Mouse (Mus musculus) forebrain, embryonic 13.5 days (tissue): ENCODE results near the gene Xrcc5. TPM values are rescaled to one million over a fixed set of nuclear protein-coding genes. Genes with fewer than 3 reads are reported as not detected.

ENCODE experiments used
- ATAC-seq: fragments of 200-750 bp; cut with Nextera tagmentation; 2 replicates; pipeline ENCODE4 v1.8.0; 2017
- H3K27ac ChIP-seq: fragments of 300-500 bp; sonication (generic); 2 replicates; pipeline ENCODE4 v1.5.1; 2015; ENCODE audit warnings: inconsistent platforms, mild to moderate bottlenecking, moderate library complexity
- H3K27me3 ChIP-seq: fragments of 300-500 bp; sonication (generic); 2 replicates; pipeline ENCODE4 v1.6.1; 2015; ENCODE audit warnings: mild to moderate bottlenecking, inconsistent platforms
- H3K36me3 ChIP-seq: fragments of 300-500 bp; sonication (generic); 2 replicates; pipeline ENCODE4 v1.6.1; 2015; ENCODE audit warnings: mild to moderate bottlenecking, inconsistent platforms; ENCODE audit not compliant: poor library complexity, severe bottlenecking
- H3K4me1 ChIP-seq: fragments of 300-500 bp; sonication (generic); 2 replicates; pipeline ENCODE4 v1.6.1; 2015; ENCODE audit warnings: inconsistent platforms
- H3K4me2 ChIP-seq: fragments of 300-500 bp; sonication (generic); 2 replicates; pipeline ENCODE4 v1.6.1; 2015; ENCODE audit warnings: inconsistent platforms, mild to moderate bottlenecking, moderate library complexity
- H3K4me3 ChIP-seq: fragments of 300-500 bp; sonication (generic); 2 replicates; pipeline ENCODE4 v1.5.1; 2015; ENCODE audit warnings: mild to moderate bottlenecking, inconsistent platforms
- H3K9ac ChIP-seq: fragments of 300-500 bp; sonication (generic); 2 replicates; pipeline ENCODE4 v1.6.1; 2015; ENCODE audit warnings: mild to moderate bottlenecking, inconsistent platforms
- H3K9me3 ChIP-seq: fragments of 300-500 bp; sonication (generic); replicated peaks from 2 replicates; pipeline ENCODE4 v1.6.1; 2016; ENCODE audit warnings: inconsistent platforms
- WGBS: fragments of 180-500 bp; shearing (Covaris S2); methylation state at CpG from one replicate; pipeline ENCODE4 v1.1.7; 2015; 5-methylcytosine and 5-hydroxymethylcytosine counted together
- polyA plus RNA-seq: library from polyadenylated mRNA; unstranded; fragments of >200 nt; fragmentation: Nextera tagmentation; extraction: Ambion mirVana; gene quantifications from 2 replicates; pipeline ENCODE4 v1.2.1, GENCODE M21; 2015

The Xrcc5 gene
- polyA plus RNA-seq, 1 experiment from 2014 or later = 40.0 TPM

GRCm38 (mm10) chr1:72401331-72402069, 94.3 kb downstream of the Xrcc5 start:
- Histone ChIP-seq H3K27ac (no peak overlapping the region), H3K9ac (no peak overlapping the region), H3K4me3 (no peak overlapping the region), H3K9me3 (no peaks in the 10 kb centered on the region), H3K4me1 (peaks cover 9% of the 10 kb centered on the region; the same call in 1 of the 2 replicates), H3K27me3 (no peaks in the 10 kb centered on the region), H3K36me3 (peaks cover 6% of the 10 kb centered on the region; the same call in 1 of the 2 replicates), H3K4me2 (no peak overlapping the region)
- 67% methylated on average over 8 of the region's 8 CpGs for WGBS
- no peak for ATAC-seq

GRCm38 (mm10) chr1:72406505-72407079, 99.4 kb downstream of the Xrcc5 start:
- Histone ChIP-seq H3K27ac (no peak overlapping the region; the same call in 1 of the 2 replicates), H3K27me3 (no peaks in the 10 kb centered on the region), H3K36me3 (no peaks in the 10 kb centered on the region), H3K9me3 (no peaks in the 10 kb centered on the region), H3K4me3 (no peak overlapping the region), H3K9ac (no peak overlapping the region), H3K4me1 (no peaks in the 10 kb centered on the region), H3K4me2 (no peak overlapping the region)
- WGBS = 70% methylated on average over 14 of the region's 14 CpGs
- ATAC-seq = 0 out of 2 replicates have a peak, but pooled peaks have one; percentile 55

GRCm38 (mm10) chr1:72409936-72410335, 102.7 kb downstream of the Xrcc5 start:
- peaks cover 14% of the 10 kb centered on the region for H3K4me1 ChIP-seq
- no peaks in the 10 kb centered on the region for H3K36me3 ChIP-seq
- no peak for ATAC-seq
- H3K4me3 ChIP-seq = no peak overlapping the region
- no peak overlapping the region for H3K9ac ChIP-seq
- no peak overlapping the region for H3K27ac ChIP-seq
- WGBS = 84% methylated on average over 5 of the region's 5 CpGs
- H3K27me3 ChIP-seq = no peaks in the 10 kb centered on the region
- H3K9me3 ChIP-seq = no peaks in the 10 kb centered on the region
- H3K4me2 ChIP-seq = no peak overlapping the region

- Histone ChIP-seq H3K36me3 (no peaks in the 10 kb centered on the region), H3K9ac (no peak overlapping the region), H3K4me2 (no peak overlapping the region), H3K4me1 (peaks cover 14% of the 10 kb centered on the region), H3K27ac (no peak overlapping the region), H3K27me3 (no peaks in the 10 kb centered on the region), H3K4me3 (no peak overlapping the region), H3K9me3 (no peaks in the 10 kb centered on the region)
- WGBS = 92% methylated on average over 8 of the region's 8 CpGs
- no peak for ATAC-seq
These were observed 103.9 kb downstream of the Xrcc5 start for GRCm38 (mm10) chr1:72411108-72411507.

GRCm38 (mm10) chr1:72413205-72413604, 106.0 kb downstream of the Xrcc5 start:
- no peaks in the 10 kb centered on the region for H3K9me3 ChIP-seq
- no peak overlapping the region for H3K4me3 ChIP-seq
- H3K27me3 ChIP-seq = no peaks in the 10 kb centered on the region
- no peak for ATAC-seq
- no peak overlapping the region for H3K27ac ChIP-seq
- 86% methylated on average over 8 of the region's 8 CpGs for WGBS
- H3K4me1 ChIP-seq = peaks cover 14% of the 10 kb centered on the region
- no peak overlapping the region for H3K9ac ChIP-seq
- H3K36me3 ChIP-seq = no peaks in the 10 kb centered on the region
- no peak overlapping the region for H3K4me2 ChIP-seq

GRCm38 (mm10) chr1:72414133-72414532, 106.9 kb downstream of the Xrcc5 start:
- no peaks in the 10 kb centered on the region for H3K9me3 ChIP-seq
- H3K4me1 ChIP-seq = peaks cover 18% of the 10 kb centered on the region
- no peak overlapping the region for H3K9ac ChIP-seq
- H3K4me2 ChIP-seq = no peak overlapping the region
- H3K27ac ChIP-seq = peak overlapping the region; percentile 57
- H3K36me3 ChIP-seq = no peaks in the 10 kb centered on the region
- 59% methylated on average over 8 of the region's 8 CpGs for WGBS
- ATAC-seq = peak; percentile 58; the same call in 1 of the 2 replicates
- no peak overlapping the region for H3K4me3 ChIP-seq
- H3K27me3 ChIP-seq = no peaks in the 10 kb centered on the region

- Histone ChIP-seq H3K4me3 (no peak overlapping the region), H3K9me3 (no peaks in the 10 kb centered on the region), H3K4me2 (no peak overlapping the region), H3K27me3 (no peaks in the 10 kb centered on the region), H3K36me3 (no peaks in the 10 kb centered on the region), H3K27ac (peak overlapping the region; percentile 57), H3K9ac (no peak overlapping the region; the same call in 1 of the 2 replicates), H3K4me1 (peaks cover 21% of the 10 kb centered on the region)
- peak; percentile 17; the same call in 1 of the 2 replicates for ATAC-seq
- 57% methylated on average over 8 of the region's 8 CpGs for WGBS
These were observed 107.5 kb downstream of the Xrcc5 start for GRCm38 (mm10) chr1:72414561-72415253.

- Histone ChIP-seq H3K27ac (peak overlapping the region; percentile 3; the same call in 1 of the 2 replicates), H3K36me3 (no peaks in the 10 kb centered on the region), H3K27me3 (no peaks in the 10 kb centered on the region), H3K9me3 (no peaks in the 10 kb centered on the region), H3K4me1 (peaks cover 17% of the 10 kb centered on the region), H3K4me2 (no peak overlapping the region), H3K4me3 (no peak overlapping the region), H3K9ac (no peak overlapping the region)
- 57% methylated on average over 8 of the region's 8 CpGs for WGBS
- 0 out of 2 replicates have a peak, but pooled peaks have one; percentile 19 for ATAC-seq
These were observed 111.8 kb downstream of the Xrcc5 start for GRCm38 (mm10) chr1:72418744-72419655.

- Histone ChIP-seq H3K36me3 (no peaks in the 10 kb centered on the region), H3K4me1 (peaks cover 7% of the 10 kb centered on the region), H3K4me3 (no peak overlapping the region), H3K27ac (no peak overlapping the region), H3K9ac (no peak overlapping the region), H3K4me2 (no peak overlapping the region), H3K27me3 (no peaks in the 10 kb centered on the region), H3K9me3 (no peaks in the 10 kb centered on the region)
- ATAC-seq = no peak
- 92% methylated on average over 2 of the region's 2 CpGs for WGBS
These were observed 113.0 kb downstream of the Xrcc5 start for GRCm38 (mm10) chr1:72420220-72420619.

- ATAC-seq = no peak
- Histone ChIP-seq H3K4me2 (no peak overlapping the region), H3K4me1 (peaks cover 7% of the 10 kb centered on the region), H3K27me3 (no peaks in the 10 kb centered on the region), H3K9ac (no peak overlapping the region), H3K36me3 (no peaks in the 10 kb centered on the region), H3K4me3 (no peak overlapping the region), H3K27ac (no peak overlapping the region), H3K9me3 (no peaks in the 10 kb centered on the region)
- 93% methylated on average over 4 of the region's 4 CpGs for WGBS
These were observed 114.9 kb downstream of the Xrcc5 start for GRCm38 (mm10) chr1:72422121-72422520.

GRCm38 (mm10) chr1:72426456-72426855, 119.2 kb downstream of the Xrcc5 start:
- ATAC-seq = no peak
- Histone ChIP-seq H3K27me3 (no peaks in the 10 kb centered on the region), H3K4me2 (no peak overlapping the region), H3K9me3 (no peaks in the 10 kb centered on the region), H3K4me3 (no peak overlapping the region), H3K4me1 (no peaks in the 10 kb centered on the region), H3K9ac (no peak overlapping the region), H3K27ac (no peak overlapping the region), H3K36me3 (no peaks in the 10 kb centered on the region)
- WGBS = 86% methylated on average over 4 of the region's 4 CpGs
